Mouse (Mus musculus): ENCODE data around the gene Iqgap1. TPM values are rescaled to one million over a fixed set of nuclear protein-coding genes. Genes with fewer than 3 reads are reported as not detected.
A peak's percentile ranks its signal among the peaks of the same experiment; 100 is the strongest.

The Iqgap1 gene
- total and polyA plus RNA-seq, 2 experiments from 2014 or later: 23.6 to 39.8 TPM

DNA sequence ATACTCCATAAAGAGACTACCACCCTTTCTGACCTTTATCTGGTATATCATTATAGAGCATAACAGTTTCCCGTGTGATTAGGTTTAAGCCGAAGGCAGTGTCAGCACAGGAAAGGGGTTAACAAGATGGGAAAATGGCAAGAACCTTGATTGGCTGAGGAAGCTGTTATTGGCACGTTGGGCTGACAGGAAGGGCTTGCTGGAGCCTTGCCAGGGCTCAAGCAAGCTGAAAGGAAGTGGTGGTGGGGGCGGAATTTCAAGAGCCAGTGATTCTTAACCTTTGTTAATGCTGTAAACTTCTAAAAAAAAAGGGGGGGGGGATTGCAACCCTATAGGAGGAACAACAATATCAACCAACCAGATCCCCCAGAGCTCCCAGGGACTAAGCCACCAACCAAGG, 6.4 kb upstream of the Iqgap1 start:
- H3K9ac ChIP-seq (replicated peaks; ENCODE audit: low read depth, low read length): no peak overlapping the region
- H3K4me1 ChIP-seq (ENCODE audit: control insufficient read depth, insufficient read depth): peaks cover 14% of the 10 kb centered on the region; the same call in 1 of the 2 replicates
- DNase-seq (ENCODE audit: low spot score) (peak; percentile 76), ATAC-seq (ENCODE audit: insufficient read depth, low read depth) (peak; percentile 21; the same call in 1 of the 2 replicates)
- no peaks in the 10 kb centered on the region for H3K9me3 ChIP-seq (replicated peaks; ENCODE audit: control insufficient read depth, low read length)
- no peak overlapping the region for H3K27ac ChIP-seq (ENCODE audit: low read depth)
- H3K4me3 ChIP-seq (ENCODE audit: low read depth, low read length): no peak overlapping the region
- no peaks in the 10 kb centered on the region for H3K27me3 ChIP-seq (ENCODE audit: control insufficient read depth, insufficient read depth, low read length)
- no peak overlapping the region for H3K4me2 ChIP-seq (ENCODE audit: low read depth, low read length)
- 18% methylated on average over 4 of the region's 4 CpGs for WGBS
- no peak for TF ChIP-seq EP300 (IDR thresholded peaks at IDR 0.05; ENCODE audit: low read depth)
- TF ChIP-seq CTCF (IDR thresholded peaks at IDR 0.05; ENCODE audit: low read depth): no peak
- H3K36me3 ChIP-seq (replicated peaks; ENCODE audit: control insufficient read depth, insufficient read depth, low read length): no peaks in the 10 kb centered on the region

DNA sequence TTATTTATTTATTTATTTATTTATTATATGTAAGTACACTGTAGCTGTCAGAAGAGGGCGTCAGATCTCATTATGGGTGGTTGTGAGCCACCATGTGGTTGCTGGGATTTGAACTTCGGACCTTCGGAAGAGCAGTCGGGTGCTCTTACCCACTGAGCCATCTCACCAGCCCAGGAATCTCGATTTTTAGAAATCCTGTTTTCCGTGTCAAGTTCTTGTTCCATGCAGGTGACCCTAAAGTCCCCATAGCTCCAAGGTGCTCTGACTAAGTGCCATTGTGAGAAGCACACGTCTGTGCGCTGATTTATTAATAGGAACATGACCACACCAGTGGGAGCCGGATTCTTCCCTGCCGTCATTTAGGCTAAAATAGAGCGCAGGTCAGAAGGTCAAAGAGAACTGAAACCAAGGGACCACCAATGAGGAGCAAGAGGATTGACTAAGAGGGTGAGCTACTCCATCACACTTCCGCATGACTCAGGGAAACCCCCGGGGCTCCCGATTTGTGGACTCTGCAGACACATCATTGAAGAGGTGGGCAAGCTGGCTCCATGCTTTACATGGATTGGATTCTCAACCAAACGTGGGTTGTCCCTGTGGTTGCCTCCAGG, 4.5 kb upstream of the Iqgap1 start:
- Histone ChIP-seq H3K36me3 (replicated peaks; ENCODE audit: control insufficient read depth, insufficient read depth, low read length) (no peaks in the 10 kb centered on the region), H3K27ac (ENCODE audit: low read depth) (peak overlapping the region; percentile 34; the same call in 1 of the 2 replicates), H3K4me1 (ENCODE audit: control insufficient read depth, insufficient read depth) (peaks cover 14% of the 10 kb centered on the region; the same call in 1 of the 2 replicates), H3K4me2 (ENCODE audit: low read depth, low read length) (no peak overlapping the region), H3K4me3 (ENCODE audit: low read depth, low read length) (no peak overlapping the region), H3K9me3 (replicated peaks; ENCODE audit: control insufficient read depth, low read length) (no peaks in the 10 kb centered on the region), H3K9ac (replicated peaks; ENCODE audit: low read depth, low read length) (no peak overlapping the region), H3K27me3 (ENCODE audit: control insufficient read depth, insufficient read depth, low read length) (no peaks in the 10 kb centered on the region)
- peak; percentile 54 for DNase-seq (ENCODE audit: low spot score)
- TF ChIP-seq EP300 (IDR thresholded peaks at IDR 0.05; ENCODE audit: low read depth) (no peak), CTCF (IDR thresholded peaks at IDR 0.05; ENCODE audit: low read depth) (no peak)
- 55% methylated on average over 15 of the region's 15 CpGs for WGBS
- ATAC-seq (ENCODE audit: insufficient read depth, low read depth): peak; percentile 65

- H3K4me1 ChIP-seq (ENCODE audit: control insufficient read depth, insufficient read depth): peaks cover 27% of the 10 kb centered on the region; the same call in 1 of the 2 replicates
- DNase-seq (ENCODE audit: low spot score) (peak; percentile 35), ATAC-seq (ENCODE audit: insufficient read depth, low read depth) (no peak)
- H3K4me3 ChIP-seq (ENCODE audit: low read depth, low read length): no peak overlapping the region
- TF ChIP-seq EP300 (IDR thresholded peaks at IDR 0.05; ENCODE audit: low read depth) (no peak), CTCF (IDR thresholded peaks at IDR 0.05; ENCODE audit: low read depth) (no peak)
- H3K27ac ChIP-seq (ENCODE audit: low read depth): no peak overlapping the region
- no peaks in the 10 kb centered on the region for H3K9me3 ChIP-seq (replicated peaks; ENCODE audit: control insufficient read depth, low read length)
- H3K4me2 ChIP-seq (ENCODE audit: low read depth, low read length): no peak overlapping the region
- H3K27me3 ChIP-seq (ENCODE audit: control insufficient read depth, insufficient read depth, low read length): no peaks in the 10 kb centered on the region
- H3K36me3 ChIP-seq (replicated peaks; ENCODE audit: control insufficient read depth, insufficient read depth, low read length): no peaks in the 10 kb centered on the region
- H3K9ac ChIP-seq (replicated peaks; ENCODE audit: low read depth, low read length): no peak overlapping the region
- 64% methylated on average over 18 of the region's 18 CpGs for WGBS
Measured at GRCm38 (mm10) chr7:80828146-80828860, 2.5 kb upstream of the Iqgap1 start.

DNA sequence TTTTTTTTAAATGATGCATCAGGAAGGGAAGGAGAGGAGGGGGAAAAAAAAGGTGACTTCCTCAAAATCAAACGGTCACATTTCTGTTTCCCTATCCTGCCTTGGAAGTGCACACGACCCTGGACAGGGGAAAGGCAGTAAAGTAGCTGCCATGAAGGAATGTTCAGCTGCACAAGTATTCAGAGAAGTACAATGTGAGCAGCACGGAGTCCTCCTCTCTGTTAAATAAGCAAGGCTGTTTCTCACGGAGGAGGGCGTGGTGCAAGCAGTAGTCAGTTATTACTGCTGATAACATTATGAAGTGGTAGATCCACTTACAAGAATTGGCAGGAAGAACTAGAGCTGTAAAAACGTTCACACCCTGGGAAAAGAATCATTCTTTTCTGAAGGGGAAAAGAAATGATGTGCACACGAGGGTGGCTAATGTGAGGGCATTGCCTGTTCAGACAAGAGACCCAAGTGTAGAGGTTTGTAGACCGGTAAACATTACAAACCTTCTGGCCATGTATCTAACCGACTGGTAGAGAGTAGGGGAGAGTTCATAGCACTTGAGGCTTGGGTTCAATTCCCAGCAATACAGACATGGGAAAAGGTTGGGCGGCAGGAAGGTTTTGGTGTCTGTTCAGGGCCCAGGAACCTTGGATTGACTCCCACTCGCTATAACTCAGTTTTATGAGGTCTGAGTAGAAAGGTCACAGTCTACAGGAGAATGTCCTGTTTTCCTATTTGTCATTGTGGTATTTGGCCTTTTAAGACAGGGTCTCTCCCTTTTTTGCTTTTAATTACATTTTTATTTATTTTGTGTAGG, 1.7 kb downstream of the Iqgap1 start:
- H3K27me3 ChIP-seq (ENCODE audit: control insufficient read depth, insufficient read depth, low read length): no peaks in the 10 kb centered on the region
- peaks cover 21% of the 10 kb centered on the region; the same call in 1 of the 2 replicates for H3K4me1 ChIP-seq (ENCODE audit: control insufficient read depth, insufficient read depth)
- H3K4me2 ChIP-seq (ENCODE audit: low read depth, low read length): no peak overlapping the region
- H3K9me3 ChIP-seq (replicated peaks; ENCODE audit: control insufficient read depth, low read length): no peaks in the 10 kb centered on the region
- H3K9ac ChIP-seq (replicated peaks; ENCODE audit: low read depth, low read length): no peak overlapping the region
- H3K27ac ChIP-seq (ENCODE audit: low read depth): peak overlapping the region; percentile 28; the same call in 1 of the 2 replicates
- DNase-seq (ENCODE audit: low spot score) (peak; percentile 29), ATAC-seq (ENCODE audit: insufficient read depth, low read depth) (peak; percentile 44; the same call in 1 of the 2 replicates)
- no peaks in the 10 kb centered on the region for H3K36me3 ChIP-seq (replicated peaks; ENCODE audit: control insufficient read depth, insufficient read depth, low read length)
- TF ChIP-seq CTCF (IDR thresholded peaks at IDR 0.05; ENCODE audit: low read depth) (no peak), EP300 (IDR thresholded peaks at IDR 0.05; ENCODE audit: low read depth) (no peak)
- 33% methylated on average over 11 of the region's 11 CpGs for WGBS
- no peak overlapping the region for H3K4me3 ChIP-seq (ENCODE audit: low read depth, low read length)

- no peak overlapping the region for H3K9ac ChIP-seq (replicated peaks; ENCODE audit: low read depth, low read length)
- H3K4me3 ChIP-seq (ENCODE audit: low read depth, low read length): no peak overlapping the region
- no peak overlapping the region for H3K4me2 ChIP-seq (ENCODE audit: low read depth, low read length)
- H3K27me3 ChIP-seq (ENCODE audit: control insufficient read depth, insufficient read depth, low read length): no peaks in the 10 kb centered on the region
- TF ChIP-seq CTCF (IDR thresholded peaks at IDR 0.05; ENCODE audit: low read depth) (no peak), EP300 (IDR thresholded peaks at IDR 0.05; ENCODE audit: low read depth) (no peak)
- no peaks in the 10 kb centered on the region for H3K9me3 ChIP-seq (replicated peaks; ENCODE audit: control insufficient read depth, low read length)
- ATAC-seq (ENCODE audit: insufficient read depth, low read depth) (no peak), DNase-seq (ENCODE audit: low spot score) (no peak)
- 83% methylated on average over 4 of the region's 4 CpGs for WGBS
- H3K36me3 ChIP-seq (replicated peaks; ENCODE audit: control insufficient read depth, insufficient read depth, low read length): no peaks in the 10 kb centered on the region
- no peak overlapping the region for H3K27ac ChIP-seq (ENCODE audit: low read depth)
- H3K4me1 ChIP-seq (ENCODE audit: control insufficient read depth, insufficient read depth): peaks cover 20% of the 10 kb centered on the region; the same call in 1 of the 2 replicates
Measured at GRCm38 (mm10) chr7:80823267-80823666, 2.5 kb downstream of the Iqgap1 start.

Measured in heart, postnatal 0 days (tissue).